Mouse (Mus musculus): ENCODE results near the gene Akap6.

Akap6 gene

DNA sequence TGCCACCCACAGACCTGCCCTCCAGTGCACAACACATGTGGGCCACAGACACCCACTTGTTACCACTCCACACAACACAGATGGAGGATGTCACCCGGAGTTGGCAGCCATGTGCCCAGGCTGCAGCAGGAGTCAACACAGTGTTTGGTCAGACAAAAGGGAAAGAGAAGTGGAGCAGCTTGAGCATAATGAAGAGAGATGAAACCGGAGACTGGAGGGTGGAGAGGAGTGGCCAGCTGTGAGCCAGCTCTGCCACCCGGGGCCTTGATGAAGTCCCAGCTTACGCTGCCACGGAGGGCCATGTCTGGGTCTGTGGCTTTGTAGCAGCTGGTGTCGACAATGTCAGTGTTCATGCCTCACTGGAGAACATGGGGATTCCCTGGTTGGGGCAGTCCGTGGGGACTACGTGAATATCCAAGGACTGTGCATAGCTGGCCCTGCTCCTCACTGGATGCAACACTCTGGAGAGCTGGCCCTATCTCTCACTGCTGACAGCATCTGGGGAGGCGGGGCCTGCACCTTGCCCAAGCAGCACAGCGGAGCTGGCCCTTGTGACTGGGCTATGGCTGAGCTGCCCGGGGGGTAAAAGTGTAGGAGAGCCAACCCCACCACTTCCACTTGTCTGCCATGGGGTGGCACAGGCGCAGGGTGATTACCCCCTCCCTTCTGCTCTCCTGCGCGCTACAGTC, 148.8 kb downstream of the Akap6 start:
- DNase-seq (ENCODE audit: low read depth, low spot score): no peak

- no peak for DNase-seq (ENCODE audit: low read depth, low spot score)
Observed at GRCm38 (mm10) chr12:52848519-52848855, 149.3 kb downstream of the Akap6 start.

- no peak for DNase-seq (ENCODE audit: low read depth, low spot score)
Observed at GRCm38 (mm10) chr12:52849297-52849696, 150.1 kb downstream of the Akap6 start.

DNA sequence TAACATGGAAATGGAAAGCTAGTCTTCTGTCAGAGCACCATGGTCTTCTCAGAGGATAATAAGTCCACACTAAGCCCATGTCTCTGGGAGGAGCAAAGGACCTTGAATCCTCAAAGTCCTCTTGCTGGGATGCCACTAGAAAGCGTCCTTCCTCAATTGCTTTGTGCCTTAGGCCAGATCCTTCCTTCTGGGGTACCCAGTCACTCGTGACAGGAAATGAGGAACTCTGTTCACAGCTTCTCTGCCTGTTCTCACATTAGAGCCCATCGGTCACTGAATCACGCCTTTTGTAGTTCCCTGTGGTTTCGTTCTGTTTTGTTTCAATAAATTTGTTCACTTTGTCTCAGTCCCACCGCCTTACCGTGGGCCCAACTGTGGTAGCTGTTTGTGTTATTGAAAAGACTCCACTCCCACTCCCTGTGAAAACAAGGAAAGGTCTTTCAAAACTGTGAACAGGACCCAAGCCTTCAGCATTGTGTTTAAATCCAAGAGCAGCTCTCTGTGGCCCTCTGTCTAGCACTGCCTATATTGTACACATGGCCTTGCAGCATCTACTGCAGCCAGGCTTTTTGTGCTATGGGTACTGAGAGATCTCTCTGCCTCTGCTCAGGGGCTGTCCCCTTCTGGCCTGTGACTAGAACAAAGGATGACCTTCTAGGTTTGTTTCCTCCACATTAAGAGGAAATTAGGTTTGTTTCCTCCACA, 151.3 kb downstream of the Akap6 start:
- DNase-seq (ENCODE audit: low read depth, low spot score): no peak

- no peak for DNase-seq (ENCODE audit: low read depth, low spot score)
Observed at GRCm38 (mm10) chr12:52851221-52851620, 152.0 kb downstream of the Akap6 start.

DNA sequence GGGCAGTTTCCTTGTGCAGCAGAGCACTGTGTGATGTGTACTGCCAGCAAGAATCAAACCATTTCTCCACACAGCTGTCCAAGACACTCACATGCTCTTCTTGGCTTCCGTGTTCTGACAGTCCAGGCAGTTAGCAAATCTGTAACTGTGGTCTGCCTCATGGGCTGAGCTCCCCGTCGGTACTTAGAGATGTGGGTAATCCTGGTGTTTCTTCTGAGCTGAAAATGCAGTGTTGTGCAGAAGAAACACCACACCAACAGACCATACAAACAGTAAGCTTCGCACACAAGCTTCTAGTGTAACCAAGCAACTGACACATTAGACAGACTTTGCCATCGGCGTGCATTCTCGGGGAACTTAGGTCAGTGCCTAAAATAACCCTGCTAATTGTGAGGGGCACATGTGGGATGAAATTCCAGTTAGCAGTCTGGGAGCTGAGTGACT, 155.1 kb downstream of the Akap6 start:
- DNase-seq (ENCODE audit: low read depth, low spot score): no peak

DNA sequence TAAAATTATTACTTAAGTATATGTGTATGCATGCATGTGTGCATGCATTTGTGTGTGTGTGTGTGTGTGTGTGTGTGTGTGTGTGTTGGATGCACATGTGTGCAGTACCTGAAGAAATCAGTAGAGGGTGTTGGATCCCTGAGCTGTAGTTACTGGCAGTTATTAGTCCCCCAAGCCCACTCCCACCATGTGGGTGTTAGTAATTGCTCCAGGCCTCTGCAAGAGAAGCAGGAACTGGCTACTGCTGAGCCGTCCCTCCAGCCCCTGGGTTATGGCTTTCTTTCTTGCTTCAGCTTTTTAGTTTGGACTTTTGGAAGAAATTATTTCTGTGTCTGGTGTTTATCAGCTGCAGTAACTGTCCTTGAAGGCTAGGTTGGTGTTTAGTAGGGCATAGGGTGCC, 156.9 kb downstream of the Akap6 start:
- DNase-seq (ENCODE audit: low read depth, low spot score): no peak

GRCm38 (mm10) chr12:52857306-52857705, 158.1 kb downstream of the Akap6 start:
- DNase-seq (ENCODE audit: low read depth, low spot score): no peak

DNA sequence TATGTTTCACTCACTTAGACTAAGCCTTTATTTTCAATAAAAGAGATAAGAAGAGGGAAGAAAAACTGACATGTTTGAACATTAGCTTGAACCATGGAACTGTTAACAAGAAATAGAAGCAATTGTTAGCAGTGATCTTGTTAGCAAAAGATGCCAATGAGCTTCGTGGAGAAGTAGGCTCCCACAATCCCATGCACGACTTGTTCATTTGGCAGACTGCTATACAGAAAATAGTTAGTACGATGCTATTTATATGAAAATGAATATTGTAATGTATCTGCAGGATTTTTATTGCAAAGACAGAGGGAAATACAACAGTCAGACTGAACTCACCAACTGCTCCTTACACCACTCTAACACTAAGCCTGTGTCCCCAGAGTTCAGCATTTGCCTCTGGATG, 162.7 kb downstream of the Akap6 start:
- no peak for DNase-seq (ENCODE audit: low read depth, low spot score)

- no peak for DNase-seq (ENCODE audit: low read depth, low spot score)
Observed at GRCm38 (mm10) chr12:52868000-52868624, 168.9 kb downstream of the Akap6 start.

DNA sequence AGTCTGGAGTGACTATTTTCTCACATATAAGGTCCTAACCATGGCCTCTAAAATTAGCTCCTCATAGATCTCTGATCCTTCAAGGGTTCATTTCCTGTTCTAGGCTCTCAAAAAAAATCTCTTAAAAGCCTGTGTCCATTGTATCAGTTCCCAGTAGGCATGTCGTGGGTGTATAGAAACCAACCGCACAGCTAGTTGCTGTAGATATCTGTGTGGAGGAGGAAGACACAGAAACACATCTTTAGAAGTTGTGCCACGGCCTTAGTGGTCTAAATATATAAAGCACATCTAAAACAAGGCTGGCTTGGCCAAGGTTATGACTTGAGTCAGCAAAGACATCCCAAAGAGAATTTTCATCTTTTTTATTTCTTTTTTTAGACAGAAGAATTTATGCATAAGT, 172.4 kb downstream of the Akap6 start:
- DNase-seq (ENCODE audit: low read depth, low spot score): no peak

- no peak for DNase-seq (ENCODE audit: low read depth, low spot score)
Observed at GRCm38 (mm10) chr12:52874332-52874923, 175.2 kb downstream of the Akap6 start.

DNA sequence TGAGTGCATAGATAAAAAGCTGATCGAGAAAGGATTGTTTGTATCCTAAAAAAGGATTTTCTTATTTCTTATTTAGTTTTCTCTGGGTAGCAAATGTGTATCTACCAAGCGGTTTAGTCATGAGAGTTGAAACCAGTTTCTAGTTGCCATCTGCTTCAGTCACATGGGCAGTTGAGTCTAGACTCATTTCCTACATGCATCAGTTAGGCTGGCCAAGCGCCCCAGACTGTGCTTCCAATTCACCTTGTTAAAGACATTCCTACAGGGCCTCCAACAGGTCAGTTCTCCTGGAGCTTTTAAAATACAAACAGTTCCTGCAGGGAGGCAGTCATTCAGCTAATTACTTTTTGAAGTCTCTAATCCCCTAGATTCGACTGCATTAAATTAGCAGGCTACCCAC, 176.9 kb downstream of the Akap6 start:
- no peak for DNase-seq (ENCODE audit: low read depth, low spot score)

DNA sequence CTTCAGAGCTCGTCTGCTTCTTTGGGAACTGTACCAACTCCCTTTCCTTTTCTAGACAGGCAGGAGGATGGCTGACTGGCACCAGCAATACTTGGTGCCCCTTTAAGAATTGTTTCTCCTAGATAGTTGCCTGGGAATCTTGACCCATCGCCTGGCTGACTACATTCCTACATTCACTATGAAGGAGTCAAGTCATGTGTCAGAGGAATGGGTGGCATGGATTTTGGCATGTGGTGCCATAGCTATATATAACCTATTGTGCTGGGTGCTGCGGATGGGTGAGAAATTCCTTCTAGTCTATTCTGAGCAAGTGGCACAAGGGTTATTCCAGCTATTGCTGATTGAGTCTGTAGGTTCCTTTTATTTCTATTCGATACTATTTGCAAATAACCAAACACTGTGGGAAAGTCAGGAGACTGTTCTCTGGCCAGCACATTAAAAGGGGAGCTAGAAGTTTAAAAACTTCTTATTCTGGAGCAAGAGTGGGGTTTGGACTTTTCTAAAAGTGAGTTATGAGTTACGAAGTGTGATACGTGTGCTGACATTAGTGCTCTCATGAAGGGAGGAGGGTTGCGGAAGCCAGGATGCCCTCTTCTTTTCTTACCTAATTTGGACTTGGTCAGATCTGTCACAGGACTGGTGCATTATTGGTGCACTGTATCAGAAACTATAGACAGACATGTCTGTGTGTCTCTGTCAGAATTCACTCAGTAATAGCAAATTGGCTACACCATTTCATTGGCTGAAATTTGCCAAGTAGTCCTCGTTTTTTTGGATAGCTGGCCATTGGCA, 178.0 kb downstream of the Akap6 start:
- DNase-seq (ENCODE audit: low read depth, low spot score): no peak

GRCm38 (mm10) chr12:52879324-52879723, 180.1 kb downstream of the Akap6 start:
- no peak for DNase-seq (ENCODE audit: low read depth, low spot score)

GRCm38 (mm10) chr12:52892519-52892918, 193.3 kb downstream of the Akap6 start:
- no peak for DNase-seq (ENCODE audit: low read depth, low spot score)

DNA sequence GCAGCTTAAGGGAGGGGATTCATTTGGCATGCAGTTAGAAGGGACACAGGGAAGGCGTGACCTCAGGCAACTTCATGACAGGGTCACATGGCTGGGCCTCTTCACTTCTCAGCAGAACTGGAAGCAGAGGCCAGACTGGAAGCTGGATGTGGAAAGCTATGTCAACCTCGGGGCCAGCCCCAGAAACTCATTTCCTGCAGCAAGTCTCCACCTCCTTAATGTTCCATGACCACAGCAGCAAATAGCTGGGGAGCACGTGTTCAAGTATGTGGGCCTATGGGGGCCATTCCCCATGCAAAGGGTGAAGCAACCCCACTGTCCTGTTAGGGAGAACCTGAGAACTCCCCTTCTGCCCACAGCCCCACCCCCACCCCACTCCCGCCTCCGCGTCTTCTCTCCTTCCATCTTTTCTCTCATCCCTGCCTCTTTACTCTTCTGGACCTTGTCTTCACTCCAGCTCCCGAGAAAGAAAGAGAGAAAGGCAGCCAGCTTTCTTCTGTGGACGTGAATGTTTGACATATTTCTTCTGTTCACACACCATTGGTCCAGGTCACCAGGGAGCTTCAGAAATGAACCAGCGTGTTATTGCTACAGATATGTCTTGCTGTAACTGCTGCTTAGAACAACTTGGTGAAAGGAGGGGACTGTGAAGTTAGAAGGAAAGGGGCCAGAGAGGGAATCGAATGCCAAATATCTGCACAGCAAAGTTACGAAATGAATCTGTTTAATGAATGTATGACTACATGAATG, 194.6 kb downstream of the Akap6 start:
- DNase-seq (ENCODE audit: low read depth, low spot score): no peak

DNA sequence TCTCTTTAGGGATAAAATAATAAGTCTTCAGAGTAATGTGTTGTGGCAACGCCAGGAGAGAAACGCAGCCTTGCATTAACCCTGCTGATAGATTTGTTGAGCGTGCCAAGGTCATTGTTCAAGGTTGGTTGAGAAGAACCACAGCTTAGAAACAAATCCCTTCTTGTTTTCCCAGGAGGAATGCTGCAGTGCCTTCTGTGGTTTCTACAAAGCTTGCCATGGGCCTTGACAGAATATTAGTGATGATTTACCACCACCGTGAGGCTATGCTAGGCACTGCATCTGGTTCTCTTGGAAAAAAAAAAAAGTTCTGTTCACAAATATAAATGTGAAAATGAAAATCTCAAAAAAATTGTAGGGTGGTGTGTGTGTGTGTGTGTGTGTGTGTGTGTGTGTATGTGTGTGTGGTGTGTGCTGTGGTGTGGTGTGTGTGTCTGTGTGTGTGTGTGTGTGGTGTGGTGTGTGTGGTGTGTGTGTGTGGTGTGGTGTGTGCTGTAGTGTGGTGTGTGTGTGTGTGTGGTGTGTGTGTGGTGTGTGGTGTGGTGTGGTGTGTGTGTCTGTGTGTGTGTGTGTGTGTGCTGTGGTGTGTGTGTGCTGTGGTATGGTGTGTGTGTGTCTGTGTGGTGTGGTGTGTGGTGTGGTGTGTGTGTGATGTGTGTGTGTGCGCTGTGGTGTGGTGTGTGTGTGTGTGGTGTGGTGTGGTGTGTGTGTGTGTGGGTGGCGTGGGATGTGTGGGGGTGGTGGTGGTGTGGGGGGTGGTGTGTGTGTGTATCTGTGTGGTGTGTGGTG, 196.7 kb downstream of the Akap6 start:
- DNase-seq (ENCODE audit: low read depth, low spot score): peak; percentile 12

DNA sequence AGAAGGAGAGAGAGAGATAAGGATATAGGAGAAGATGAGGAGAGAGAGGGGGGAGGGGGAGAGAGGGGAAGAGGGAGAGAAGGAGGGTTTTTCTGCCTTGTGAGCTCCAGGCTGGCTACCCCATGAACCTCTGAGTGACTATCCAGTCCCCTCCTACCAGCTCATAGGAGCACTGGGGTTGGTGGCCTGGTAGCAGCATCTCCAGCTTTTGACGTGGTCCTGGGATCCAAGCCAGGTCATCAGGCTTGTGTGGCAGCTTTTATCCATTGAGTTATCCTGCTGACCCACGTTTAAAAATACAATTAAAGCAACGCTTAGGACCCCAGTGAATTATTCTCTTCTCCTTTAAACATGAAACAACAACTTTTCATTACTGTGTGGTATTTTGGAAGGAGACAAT, 197.6 kb downstream of the Akap6 start:
- no peak for DNase-seq (ENCODE audit: low read depth, low spot score)

DNA sequence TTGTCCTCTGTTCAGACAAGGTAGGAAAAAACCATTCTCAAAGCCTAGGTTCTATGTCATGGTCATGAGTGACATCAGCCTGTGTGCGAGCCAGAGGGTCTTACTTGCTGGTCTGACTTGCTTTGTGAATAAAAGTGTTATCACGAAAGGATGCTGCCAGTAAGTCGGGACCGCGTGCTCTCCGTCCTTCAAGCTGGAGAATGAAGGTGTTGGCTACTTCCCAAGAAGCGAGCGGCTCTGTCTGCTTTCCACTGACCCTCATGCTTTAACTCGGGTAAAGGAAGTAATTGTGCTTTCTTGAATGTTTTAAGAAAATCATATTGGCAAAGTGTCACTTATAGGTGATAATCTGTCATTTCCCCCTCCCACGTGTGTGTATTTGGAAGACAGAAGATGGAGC, 198.9 kb downstream of the Akap6 start:
- DNase-seq (ENCODE audit: low read depth, low spot score): no peak

Measured in CD4-positive, CD25-positive, alpha-beta regulatory T cell, adult 2 months (primary cell).